8 mouse cellular contexts compared by ENCODE assay signal in genomic region chr17:48098528-48098890, GRCm38 (mm10). TPM values are rescaled to one million over a fixed set of nuclear protein-coding genes. Genes with fewer than 3 reads are reported as not detected.
DNase-seq lines count a peak whose midpoint lies in the region; ATAC-seq and TF ChIP-seq lines count a peak whose summit lies in the region.

No protein-coding gene starts in this region.

- H3K4me1 ChIP-seq in heart, postnatal 0 days (ENCODE audit: control insufficient read depth, insufficient read depth) = peaks cover 14% of the 10 kb centered on the region
- peaks cover 14% of the 10 kb centered on the region; the same call in 1 of the 2 replicates for H3K4me1 ChIP-seq in intestine, postnatal 0 days (replicated peaks; ENCODE audit: control insufficient read depth, insufficient read depth, low read length)

- no peaks in the 10 kb centered on the region for H3K36me3 ChIP-seq in heart, postnatal 0 days (replicated peaks; ENCODE audit: control insufficient read depth, insufficient read depth, low read length)
- no peaks in the 10 kb centered on the region for H3K36me3 ChIP-seq in intestine, postnatal 0 days (ENCODE audit: control insufficient read depth, insufficient read depth)

- peaks cover 70% of the 10 kb centered on the region for H3K27me3 ChIP-seq in heart, postnatal 0 days (ENCODE audit: control insufficient read depth, insufficient read depth, low read length)
- H3K27me3 ChIP-seq in intestine, postnatal 0 days (replicated peaks; ENCODE audit: control insufficient read depth, insufficient read depth, low read length) = peaks cover 58% of the 10 kb centered on the region

- H3K27ac ChIP-seq in heart, postnatal 0 days (ENCODE audit: low read depth) = no peak overlapping the region
- H3K27ac ChIP-seq in intestine, postnatal 0 days (ENCODE audit: low read depth, low read length) = no peak overlapping the region

- peak overlapping the region; percentile 61 for H3K4me2 ChIP-seq in heart, postnatal 0 days (ENCODE audit: low read depth, low read length)
- H3K4me2 ChIP-seq in intestine, postnatal 0 days (replicated peaks; ENCODE audit: low read depth) = peak overlapping the region; percentile 71

- no peak for DNase-seq in heart, postnatal 0 days (ENCODE audit: low spot score)
- no peak for DNase-seq in heart, adult 18-20 months
- DNase-seq in embryo, embryonic 9.5 days (ENCODE audit: extremely low spot score) = peak; percentile 62
- peak; percentile 70 for DNase-seq in neural tube, embryonic 10.5 days (ENCODE audit: extremely low spot score, low spot score)
- no peak for DNase-seq in adrenal gland, postnatal 25 days
- no peak for DNase-seq in urinary bladder, postnatal 10 days (ENCODE audit: low spot score)
- DNase-seq in natural killer cell, adult 2 months (ENCODE audit: low spot score in 2 of 2) = no peak

- no peak for TF ChIP-seq CTCF in heart, postnatal 0 days (IDR thresholded peaks at IDR 0.05; ENCODE audit: low read depth)
- TF ChIP-seq CTCF in intestine, postnatal 0 days (IDR thresholded peaks at IDR 0.05; ENCODE audit: low read depth) = no peak

- H3K4me3 ChIP-seq in heart, postnatal 0 days (ENCODE audit: low read depth, low read length) = peak overlapping the region; percentile 34
- peak overlapping the region; percentile 34 for H3K4me3 ChIP-seq in intestine, postnatal 0 days (ENCODE audit: low read depth, low read length)

- H3K9ac ChIP-seq in heart, postnatal 0 days (replicated peaks; ENCODE audit: low read depth, low read length) = no peak overlapping the region
- no peak overlapping the region for H3K9ac ChIP-seq in intestine, postnatal 0 days (ENCODE audit: low read depth, low read length)

- no peak for ATAC-seq in heart, postnatal 0 days (ENCODE audit: insufficient read depth, low read depth)
- no peak for ATAC-seq in intestine, postnatal 0 days

- WGBS in heart, postnatal 0 days = under 1% methylated on average over 19 of the region's 19 CpGs
- WGBS in intestine, postnatal 0 days = 2% methylated on average over 19 of the region's 19 CpGs

- peaks cover 2% of the 10 kb centered on the region; the same call in 1 of the 2 replicates for H3K9me3 ChIP-seq in heart, postnatal 0 days (replicated peaks; ENCODE audit: control insufficient read depth, low read length)
- H3K9me3 ChIP-seq in intestine, postnatal 0 days (ENCODE audit: control insufficient read depth) = no peaks in the 10 kb centered on the region

- no peak for TF ChIP-seq EP300 in heart, postnatal 0 days (IDR thresholded peaks at IDR 0.05; ENCODE audit: low read depth)

RNA-seq across cellular contexts. Expression of gene 1700067P10Rik, which starts 9.4 kb away (rescaled TPM):
- not detected in 2 replicates for total RNA-seq in heart, postnatal 0 days (2014; rRNA removed; ENCODE audit: low replicate concordance)
- not detected in 2 replicates for polyA plus RNA-seq in heart, postnatal 0 days (2015; fragmentation: Nextera tagmentation; extraction: Ambion mirVana)
- total RNA-seq in heart, adult 18-20 months (2021) = not detected
- polyA plus RNA-seq in intestine, postnatal 0 days (2015; fragmentation: Nextera tagmentation; extraction: Ambion mirVana) = not detected in 2 replicates
- not detected in 2 replicates for total RNA-seq in adrenal gland, postnatal 25 days (2021)

RNA-seq across cellular contexts. Expression of gene 9830107B12Rik, which starts 47.6 kb away (rescaled TPM):
- total RNA-seq in heart, postnatal 0 days (2014; rRNA removed; ENCODE audit: low replicate concordance) = not detected in 2 replicates
- polyA plus RNA-seq in heart, postnatal 0 days (2015; fragmentation: Nextera tagmentation; extraction: Ambion mirVana) = 0.08 TPM in 1 of 2 replicates, not detected in the other
- total RNA-seq in heart, adult 18-20 months (2021) = not detected
- not detected in 2 replicates for polyA plus RNA-seq in intestine, postnatal 0 days (2015; fragmentation: Nextera tagmentation; extraction: Ambion mirVana)
- total RNA-seq in adrenal gland, postnatal 25 days (2021) = not detected in 2 replicates

Comparison
In these comparisons a context has a peak if more than half of its experiments do, and no peak if none do; other contexts are left out.
1. DNase-seq: peak in embryo, embryonic 9.5 days (single experiment) and neural tube, embryonic 10.5 days (single experiment); none in heart, postnatal 0 days (single experiment), heart, adult 18-20 months (0 of 2), adrenal gland, postnatal 25 days (single experiment), urinary bladder, postnatal 10 days (single experiment) and natural killer cell, adult 2 months (0 of 2).